Mouse (Mus musculus) lung, embryonic 16.5 days (tissue): ENCODE results near the gene Phgdh. TPM values are rescaled to one million over a fixed set of nuclear protein-coding genes. Genes with fewer than 3 reads are reported as not detected.

ENCODE experiments used
- ATAC-seq: fragments of 200-750 bp; cut with Nextera tagmentation; 2 replicates; pipeline ENCODE4 v1.8.0; 2017; ENCODE audit warnings: low read depth, mild to moderate bottlenecking, moderate library complexity
- H3K27ac ChIP-seq: fragments of 300-500 bp; sonication (generic); 2 replicates; pipeline ENCODE4 v1.5.1; 2014; ENCODE audit warnings: mild to moderate bottlenecking, control low read depth, low read length
- H3K27me3 ChIP-seq: fragments of 300-500 bp; sonication (generic); 2 replicates; pipeline ENCODE4 v1.6.1; 2014; ENCODE audit warnings: low read depth, low read length, mixed read lengths; ENCODE audit not compliant: control insufficient read depth, insufficient read depth
- H3K36me3 ChIP-seq: fragments of 300-500 bp; sonication (generic); 2 replicates; pipeline ENCODE4 v1.6.1; 2014; ENCODE audit warnings: low read length; ENCODE audit not compliant: control insufficient read depth, insufficient read depth
- H3K4me1 ChIP-seq: fragments of 300-500 bp; sonication (generic); replicated peaks from 2 replicates; pipeline ENCODE4 v1.6.1; 2014; ENCODE audit warnings: low read length, mixed read lengths; ENCODE audit not compliant: control insufficient read depth, insufficient read depth
- H3K4me2 ChIP-seq: fragments of 300-500 bp; sonication (generic); 2 replicates; pipeline ENCODE4 v1.6.1; 2014; ENCODE audit warnings: low read depth, low read length, control low read depth
- H3K4me3 ChIP-seq: fragments of 300-500 bp; sonication (generic); 2 replicates; pipeline ENCODE4 v1.5.1; 2014; ENCODE audit warnings: mild to moderate bottlenecking, low read length, control low read depth
- H3K9ac ChIP-seq: fragments of 300-500 bp; sonication (generic); 2 replicates; pipeline ENCODE4 v1.6.1; 2014; ENCODE audit warnings: low read length, control low read depth
- H3K9me3 ChIP-seq: fragments of 300-500 bp; sonication (generic); 2 replicates; pipeline ENCODE4 v1.6.1; 2016; ENCODE audit warnings: low read length; ENCODE audit not compliant: control insufficient read depth
- WGBS: fragments of 180-500 bp; shearing (Covaris S2); extraction: QIAGEN DNeasy Blood & Tissue Kit; methylation state at CpG from one replicate; pipeline ENCODE4 v1.1.7; 2014; 5-methylcytosine and 5-hydroxymethylcytosine counted together
- polyA plus RNA-seq: library from polyadenylated mRNA; unstranded; fragments of >200 nt; fragmentation: Nextera tagmentation; extraction: Ambion mirVana; gene quantifications from 2 replicates; pipeline ENCODE4 v1.2.1, GENCODE M21; 2015

Gene Phgdh
- polyA plus RNA-seq, 1 experiment from 2014 or later: 162 TPM

DNA sequence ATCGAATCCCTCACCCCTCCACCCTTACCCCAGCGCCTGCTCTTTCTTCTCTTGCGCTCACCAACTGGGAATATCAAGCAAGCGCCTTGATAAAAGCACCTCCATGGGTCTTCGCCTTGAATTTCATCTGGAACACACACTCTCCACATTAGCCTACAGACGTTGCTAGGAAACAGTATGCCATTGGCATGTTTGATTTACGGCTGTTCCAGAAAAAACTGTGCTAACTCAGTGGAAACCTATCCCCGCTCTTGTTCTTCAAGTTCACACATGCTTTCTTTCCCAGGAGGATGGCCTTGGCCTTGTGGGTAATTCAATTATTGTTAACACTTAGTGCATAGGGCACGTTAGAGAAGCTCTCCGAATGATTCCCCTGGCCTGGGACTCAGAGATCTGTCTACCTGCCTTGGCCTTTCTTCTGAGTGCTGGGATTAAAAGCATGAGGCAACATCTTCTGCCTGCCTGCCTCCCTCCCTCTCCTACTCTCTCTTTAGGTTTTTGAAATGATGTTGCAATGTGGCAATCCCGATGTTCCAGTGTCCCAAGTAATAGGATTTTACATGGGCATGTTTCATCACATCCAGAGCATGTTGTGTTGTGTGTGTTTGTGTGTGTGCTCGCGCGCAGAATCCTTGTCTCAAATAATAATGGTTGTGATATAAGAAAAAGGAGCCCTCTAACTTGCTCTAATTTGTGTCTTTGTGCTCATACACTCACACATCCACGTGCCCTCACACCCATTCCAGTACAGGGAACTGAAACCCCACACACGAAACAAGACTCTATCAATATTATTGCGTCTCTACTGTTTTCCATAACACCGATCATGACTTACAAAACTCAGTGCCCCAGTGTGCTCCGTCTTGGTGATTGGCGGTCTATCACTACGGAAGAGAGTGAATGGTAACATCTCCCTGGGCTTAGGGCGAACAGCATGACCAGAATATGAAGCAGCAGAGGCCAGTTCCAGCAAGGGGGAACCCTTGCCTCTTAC lies 2.8 kb downstream of the Phgdh start:
- Histone ChIP-seq H3K27me3 (no peaks in the 10 kb centered on the region), H3K27ac (no peak overlapping the region), H3K9me3 (no peaks in the 10 kb centered on the region), H3K36me3 (peaks cover 7% of the 10 kb centered on the region; the same call in 1 of the 2 replicates), H3K9ac (no peak overlapping the region), H3K4me2 (no peak overlapping the region), H3K4me3 (no peak overlapping the region), H3K4me1 (peaks cover 16% of the 10 kb centered on the region; the same call in 1 of the 2 replicates)
- 73% methylated on average over 22 of the region's 22 CpGs for WGBS
- no peak for ATAC-seq

DNA sequence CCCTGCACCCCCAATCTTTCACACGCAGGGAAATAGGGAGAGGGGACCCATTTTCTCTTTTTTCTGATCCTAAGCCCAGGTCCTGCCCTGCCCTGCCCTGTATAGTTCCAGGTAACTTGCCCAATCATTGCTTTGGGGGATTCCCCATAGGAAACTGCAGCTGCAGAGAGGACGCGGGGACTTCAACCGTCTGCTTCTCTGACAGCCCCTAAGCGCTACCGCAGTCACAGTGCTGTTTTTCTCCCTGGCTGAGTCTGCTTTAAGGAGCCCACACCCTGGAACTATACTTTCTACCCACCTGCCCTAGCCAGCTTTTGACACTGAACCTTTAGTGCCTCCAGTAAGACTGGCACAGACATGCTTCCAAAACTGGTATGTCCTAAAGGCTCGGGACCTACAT lies 3.9 kb downstream of the Phgdh start:
- WGBS: 78% methylated on average over 7 of the region's 7 CpGs
- Histone ChIP-seq H3K4me3 (no peak overlapping the region), H3K36me3 (peaks cover 7% of the 10 kb centered on the region; the same call in 1 of the 2 replicates), H3K4me1 (peaks cover 16% of the 10 kb centered on the region; the same call in 1 of the 2 replicates), H3K4me2 (no peak overlapping the region), H3K27me3 (no peaks in the 10 kb centered on the region), H3K27ac (no peak overlapping the region), H3K9me3 (no peaks in the 10 kb centered on the region), H3K9ac (no peak overlapping the region)
- no peak for ATAC-seq

DNA sequence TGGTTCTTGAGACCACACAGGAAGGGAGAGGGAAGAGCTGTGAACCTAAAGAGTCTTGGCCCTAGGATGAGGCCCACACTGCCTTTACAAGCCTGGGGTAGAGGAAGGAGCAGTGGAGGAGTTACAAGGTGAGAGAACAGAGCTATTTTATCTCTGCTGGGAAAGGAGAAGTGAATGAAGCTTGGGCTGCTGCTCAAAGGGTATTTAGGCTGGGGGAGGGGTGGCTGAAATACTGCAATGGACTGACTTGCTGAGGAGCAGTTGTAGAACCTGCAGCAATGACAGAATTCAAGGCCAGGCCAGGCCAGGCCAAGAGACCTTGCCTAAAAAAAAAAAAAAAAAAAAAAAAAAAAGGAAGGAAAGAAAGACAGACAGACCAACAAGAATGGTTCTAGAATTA lies 4.5 kb downstream of the Phgdh start:
- no peaks in the 10 kb centered on the region for H3K27me3 ChIP-seq
- no peak overlapping the region for H3K4me3 ChIP-seq
- no peak overlapping the region for H3K9ac ChIP-seq
- H3K36me3 ChIP-seq: peaks cover 7% of the 10 kb centered on the region; the same call in 1 of the 2 replicates
- peaks cover 16% of the 10 kb centered on the region; the same call in 1 of the 2 replicates for H3K4me1 ChIP-seq
- H3K9me3 ChIP-seq: no peaks in the 10 kb centered on the region
- no peak overlapping the region for H3K27ac ChIP-seq
- no peak for ATAC-seq
- no peak overlapping the region for H3K4me2 ChIP-seq

DNA sequence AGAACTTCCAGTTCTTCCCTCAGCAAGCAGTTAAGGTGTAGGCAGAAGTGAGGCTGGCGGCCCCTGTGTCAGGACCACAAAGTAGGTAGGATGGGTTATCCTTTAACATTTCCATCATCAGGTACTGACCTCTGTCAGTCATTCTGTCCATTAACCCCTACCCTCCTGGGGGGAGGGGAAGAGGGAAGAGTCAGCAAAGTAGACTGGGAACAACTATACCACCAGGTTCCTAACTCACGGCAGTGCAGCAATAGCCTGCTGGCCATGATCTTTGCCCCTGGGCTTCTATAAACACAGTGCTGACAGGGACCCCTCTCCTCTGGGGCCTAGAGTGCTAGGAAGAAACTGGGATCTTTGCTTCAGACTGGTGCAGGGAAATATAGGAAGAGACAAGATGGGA lies 5.8 kb downstream of the Phgdh start:
- ATAC-seq: no peak
- Histone ChIP-seq H3K9me3 (no peaks in the 10 kb centered on the region), H3K27me3 (no peaks in the 10 kb centered on the region), H3K4me1 (peaks cover 14% of the 10 kb centered on the region; the same call in 1 of the 2 replicates), H3K4me3 (no peak overlapping the region), H3K4me2 (no peak overlapping the region), H3K9ac (no peak overlapping the region), H3K36me3 (peaks cover 7% of the 10 kb centered on the region; the same call in 1 of the 2 replicates), H3K27ac (no peak overlapping the region)
- WGBS: 80% methylated on average over 2 of the region's 2 CpGs

DNA sequence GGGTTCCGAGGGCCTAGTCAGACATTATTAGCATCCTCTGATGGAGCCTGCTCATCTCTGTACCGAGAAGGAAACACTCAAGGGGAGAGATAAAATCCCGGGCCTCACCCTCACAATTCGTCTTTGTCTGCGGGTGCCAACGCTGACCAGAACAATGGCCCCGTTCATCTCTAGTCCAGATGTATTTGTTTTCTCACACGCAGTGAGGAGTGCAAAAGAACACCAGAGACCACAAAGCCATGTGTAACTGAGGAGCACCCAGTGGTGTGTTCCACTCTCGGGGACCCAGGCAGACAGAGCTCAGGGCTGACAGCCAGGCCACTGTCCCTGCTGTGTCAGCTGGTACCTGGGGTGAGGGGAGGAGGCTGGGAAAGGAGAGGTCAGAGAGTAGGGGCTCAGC lies 15.6 kb downstream of the Phgdh start:
- Histone ChIP-seq H3K36me3 (peaks cover 6% of the 10 kb centered on the region; the same call in 1 of the 2 replicates), H3K9me3 (no peaks in the 10 kb centered on the region), H3K27me3 (no peaks in the 10 kb centered on the region), H3K27ac (no peak overlapping the region), H3K4me2 (no peak overlapping the region), H3K4me3 (no peak overlapping the region), H3K9ac (no peak overlapping the region), H3K4me1 (no peaks in the 10 kb centered on the region; the same call in 1 of the 2 replicates)
- ATAC-seq: no peak
- 45% methylated on average over 9 of the region's 9 CpGs for WGBS

DNA sequence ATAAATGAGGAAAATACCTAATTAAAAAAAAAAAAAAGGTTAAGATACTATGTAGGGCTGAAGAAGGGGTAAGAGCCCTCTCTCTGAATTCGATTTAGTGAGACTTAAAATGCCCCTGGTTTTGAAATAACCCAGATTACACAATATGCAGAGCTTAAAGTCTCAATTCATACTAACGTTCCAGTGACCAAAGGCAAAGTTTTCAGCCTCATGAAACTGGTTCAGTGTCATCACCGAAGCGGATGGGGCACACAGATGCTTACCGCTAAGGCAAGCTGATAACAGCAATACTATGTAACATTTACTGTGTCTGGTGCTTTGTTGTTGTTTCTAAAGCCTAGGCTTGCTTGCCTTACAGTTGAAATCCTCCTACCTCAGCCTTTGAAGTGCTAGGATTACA lies 17.6 kb downstream of the Phgdh start:
- ATAC-seq: no peak
- Histone ChIP-seq H3K4me3 (no peak overlapping the region), H3K4me1 (peaks cover 6% of the 10 kb centered on the region), H3K27ac (no peak overlapping the region), H3K4me2 (no peak overlapping the region), H3K27me3 (no peaks in the 10 kb centered on the region), H3K9me3 (no peaks in the 10 kb centered on the region), H3K9ac (no peak overlapping the region), H3K36me3 (peaks cover 3% of the 10 kb centered on the region; the same call in 1 of the 2 replicates)
- 90% methylated on average over 5 of the region's 5 CpGs for WGBS

DNA sequence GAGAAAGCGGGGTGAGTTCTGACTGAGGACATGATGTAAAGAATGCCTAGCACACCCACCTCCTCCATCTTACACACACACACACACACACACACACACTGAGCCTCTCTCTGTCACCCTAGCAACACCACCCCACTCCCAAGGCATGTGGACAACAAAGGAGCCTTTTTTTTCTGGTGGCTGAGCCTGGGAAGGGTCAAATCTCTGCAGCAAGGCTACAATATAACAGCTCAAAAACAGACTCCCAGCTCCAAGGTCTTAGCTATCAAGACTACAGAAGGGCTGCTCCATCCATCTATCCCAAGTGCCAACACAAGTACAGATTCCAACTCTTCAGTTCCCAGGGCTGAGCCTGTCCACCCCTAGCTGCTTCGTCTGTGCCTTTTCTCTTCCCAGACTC lies 20.6 kb downstream of the Phgdh start:
- WGBS: 63% methylated on average over 2 of the region's 2 CpGs
- H3K9me3 ChIP-seq: no peaks in the 10 kb centered on the region
- ATAC-seq: no peak
- no peak overlapping the region for H3K4me3 ChIP-seq
- no peak overlapping the region for H3K4me2 ChIP-seq
- no peak overlapping the region for H3K9ac ChIP-seq
- H3K27ac ChIP-seq: no peak overlapping the region
- H3K27me3 ChIP-seq: no peaks in the 10 kb centered on the region
- H3K4me1 ChIP-seq: peaks cover 9% of the 10 kb centered on the region
- peaks cover 3% of the 10 kb centered on the region; the same call in 1 of the 2 replicates for H3K36me3 ChIP-seq

DNA sequence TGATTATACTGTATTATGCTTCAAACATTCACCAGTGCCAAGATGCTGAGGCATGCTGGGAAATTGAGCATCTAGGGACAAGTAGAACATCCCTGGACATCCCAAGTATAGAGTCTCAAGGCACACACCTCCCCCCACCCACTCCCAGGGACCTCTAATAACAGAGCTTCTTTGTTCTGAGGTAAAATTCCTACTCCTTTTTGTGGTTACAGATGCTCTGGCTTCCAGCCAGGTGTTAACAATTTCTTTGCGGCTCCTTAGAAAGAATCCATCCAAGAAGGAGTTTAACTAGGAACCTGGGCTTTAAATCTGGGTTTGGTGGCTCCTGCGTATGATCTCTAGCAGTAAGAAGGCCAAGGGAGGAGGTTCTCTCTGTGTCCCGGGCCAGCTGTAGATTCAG lies 22.6 kb downstream of the Phgdh start:
- H3K9me3 ChIP-seq: no peaks in the 10 kb centered on the region
- no peak overlapping the region for H3K4me2 ChIP-seq
- 42% methylated on average over 3 of the region's 3 CpGs for WGBS
- H3K27me3 ChIP-seq: no peaks in the 10 kb centered on the region
- no peak for ATAC-seq
- H3K4me3 ChIP-seq: no peak overlapping the region
- H3K4me1 ChIP-seq: peaks cover 9% of the 10 kb centered on the region
- H3K27ac ChIP-seq: no peak overlapping the region
- no peaks in the 10 kb centered on the region; the same call in 1 of the 2 replicates for H3K36me3 ChIP-seq
- H3K9ac ChIP-seq: no peak overlapping the region

DNA sequence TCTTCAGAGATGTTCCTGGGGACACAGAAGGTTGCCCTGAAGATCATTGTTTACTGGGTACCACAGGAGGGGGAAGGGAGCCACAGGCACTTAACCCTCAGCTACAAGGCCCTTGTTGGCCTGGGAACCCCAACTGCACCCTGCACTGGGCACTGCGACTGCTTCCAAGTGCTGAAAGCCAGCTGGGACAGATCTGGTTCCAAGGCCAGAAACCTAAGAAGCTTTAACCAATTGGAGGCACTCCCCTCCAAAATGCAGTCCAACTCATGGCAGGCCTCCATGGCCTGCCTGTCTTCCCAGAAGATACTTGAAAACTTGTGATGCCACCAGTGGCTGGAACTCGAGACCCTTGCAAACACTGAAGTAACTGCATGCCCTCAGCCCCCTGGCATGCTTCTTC lies 24.6 kb downstream of the Phgdh start:
- no peak for ATAC-seq
- Histone ChIP-seq H3K9me3 (no peaks in the 10 kb centered on the region), H3K4me1 (peaks cover 9% of the 10 kb centered on the region), H3K9ac (no peak overlapping the region), H3K4me2 (no peak overlapping the region), H3K4me3 (no peak overlapping the region), H3K27me3 (no peaks in the 10 kb centered on the region), H3K27ac (no peak overlapping the region), H3K36me3 (no peaks in the 10 kb centered on the region; the same call in 1 of the 2 replicates)
- WGBS: 77% methylated on average over 2 of the region's 2 CpGs
